Mouse (Mus musculus) lung, adult 18-20 months (tissue): ENCODE measurements around the gene Spast.

Source experiments
- DNase-seq, 2 experiments: peaks; one replicate each; pipeline ENCODE4 v3.0.0; 2022; ENCODE audit warnings: mixed read lengths in 2 of 2

The Spast gene

DNA sequence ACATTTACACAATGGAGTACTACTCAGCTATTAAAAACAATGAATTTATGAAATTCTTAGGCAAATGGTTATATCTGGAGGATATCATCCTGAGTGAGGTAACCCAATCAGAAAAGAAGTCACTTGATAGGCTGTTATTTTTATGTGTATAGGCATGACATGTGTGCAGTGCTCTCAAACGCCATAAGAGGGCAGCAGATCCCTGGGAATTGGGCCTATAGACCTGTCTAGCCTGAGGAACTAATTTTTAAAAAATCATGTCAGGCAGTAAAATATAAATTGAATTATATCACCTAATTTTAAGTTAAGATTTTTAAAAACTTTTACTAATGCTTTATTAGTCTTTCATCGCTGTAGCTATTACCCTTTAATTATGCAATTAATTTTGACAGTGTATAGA lies 10.6 kb upstream of the Spast start:
- DNase-seq: peak; percentile 21 to 31

DNA sequence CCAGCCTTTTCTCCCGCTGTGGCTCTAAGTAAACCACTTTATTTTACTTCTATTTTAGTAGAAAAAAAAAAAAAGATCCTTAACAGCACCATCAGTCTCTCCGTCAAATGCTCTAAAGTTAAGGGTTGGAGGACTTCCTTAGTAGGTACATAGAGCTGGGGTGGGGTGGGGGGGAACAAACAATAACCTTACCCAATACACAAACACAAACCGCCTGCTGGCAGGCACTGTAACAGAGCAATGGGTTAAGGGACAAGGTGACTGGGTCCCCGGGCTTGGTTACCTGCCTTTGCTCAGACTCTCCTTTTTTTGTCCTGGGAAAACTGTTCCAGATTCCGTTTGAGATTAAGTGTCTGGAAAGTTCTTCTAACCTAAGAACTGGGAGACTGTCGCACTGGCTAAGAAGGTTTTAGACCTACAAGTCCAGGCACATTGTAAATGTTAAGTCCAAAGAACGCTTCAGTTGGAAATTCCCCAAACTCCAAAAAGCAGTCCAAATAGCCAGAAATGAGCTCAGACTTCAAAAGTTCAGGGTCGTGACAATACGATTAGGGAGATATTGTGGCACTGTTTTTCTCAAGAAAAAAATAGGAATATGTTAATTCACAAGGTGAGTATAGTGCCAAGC lies 7.6 kb upstream of the Spast start:
- DNase-seq: no peak

DNA sequence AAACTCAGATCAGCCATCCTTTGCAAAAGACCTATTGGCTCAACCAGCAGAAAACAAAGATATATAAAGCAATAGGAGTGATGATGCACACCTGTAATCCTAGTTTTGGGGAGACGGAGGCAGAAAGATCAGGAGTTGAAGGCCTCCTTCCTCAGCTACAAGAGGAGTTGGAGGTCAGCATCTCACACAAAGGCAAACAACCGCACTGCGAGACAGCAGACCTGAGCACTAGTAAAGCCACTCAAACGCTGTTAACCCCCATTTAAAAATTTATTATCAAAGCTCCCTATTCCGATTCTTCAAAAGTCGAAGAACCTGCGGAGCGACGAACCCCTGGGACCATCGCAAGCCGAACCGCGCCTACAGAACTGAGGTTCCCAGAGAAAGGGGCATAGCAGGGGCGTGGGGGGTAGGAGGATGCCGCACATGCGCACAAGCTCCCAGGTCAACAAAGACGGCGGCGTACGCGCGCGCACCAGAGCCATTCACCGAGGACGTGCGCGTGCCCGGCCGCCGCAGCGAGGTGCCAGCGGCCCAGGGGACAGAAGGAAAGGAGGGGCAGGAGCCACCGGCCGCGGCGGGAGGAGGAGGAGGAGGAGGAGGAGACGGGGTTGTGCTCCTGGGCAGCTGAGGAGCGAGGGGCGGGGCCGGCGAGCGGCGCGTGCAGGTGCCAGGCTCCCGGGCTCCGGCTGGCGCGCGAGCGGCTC lies 409 bp upstream of the Spast start:
- DNase-seq: peak; percentile 94 to 96

DNA sequence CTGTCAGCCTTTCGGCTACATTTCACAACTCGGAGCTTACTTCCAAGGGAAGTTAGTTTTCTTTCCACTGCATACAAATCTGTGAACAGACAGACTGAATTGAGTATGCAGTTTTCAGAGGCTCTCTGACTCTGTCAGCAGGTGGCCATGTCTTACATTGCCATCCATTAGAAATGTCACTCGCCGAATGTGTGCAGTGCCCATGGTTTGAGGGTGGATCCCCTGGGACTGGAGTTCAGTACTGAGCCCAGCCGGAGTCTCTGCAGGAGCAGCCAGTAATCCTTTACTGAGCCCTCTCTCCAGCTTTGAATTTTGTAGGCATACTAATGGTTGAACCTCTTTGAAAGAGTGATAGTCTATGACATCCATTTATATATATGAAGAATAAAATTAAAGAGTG lies 2.4 kb downstream of the Spast start:
- DNase-seq: no peak

DNA sequence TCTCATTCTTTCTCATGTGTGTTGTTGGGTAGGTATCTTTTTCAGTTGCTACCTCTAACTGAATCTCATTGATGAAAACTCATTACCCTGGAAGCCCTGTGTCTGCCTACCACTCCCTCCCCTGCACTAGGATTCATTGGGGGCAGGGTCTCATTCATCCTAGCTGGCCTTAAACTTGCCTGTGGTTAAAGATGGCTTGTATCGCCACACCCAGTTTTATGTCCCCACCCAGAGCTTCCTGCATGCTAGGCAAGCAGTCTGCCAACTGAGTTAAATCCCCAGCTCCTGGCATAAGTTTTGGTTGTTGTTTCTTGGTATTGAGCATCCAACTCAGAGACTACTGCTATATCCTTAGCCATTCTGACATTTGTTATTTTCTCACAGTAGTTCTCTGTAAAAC lies 24.8 kb downstream of the Spast start:
- no peak for DNase-seq

DNA sequence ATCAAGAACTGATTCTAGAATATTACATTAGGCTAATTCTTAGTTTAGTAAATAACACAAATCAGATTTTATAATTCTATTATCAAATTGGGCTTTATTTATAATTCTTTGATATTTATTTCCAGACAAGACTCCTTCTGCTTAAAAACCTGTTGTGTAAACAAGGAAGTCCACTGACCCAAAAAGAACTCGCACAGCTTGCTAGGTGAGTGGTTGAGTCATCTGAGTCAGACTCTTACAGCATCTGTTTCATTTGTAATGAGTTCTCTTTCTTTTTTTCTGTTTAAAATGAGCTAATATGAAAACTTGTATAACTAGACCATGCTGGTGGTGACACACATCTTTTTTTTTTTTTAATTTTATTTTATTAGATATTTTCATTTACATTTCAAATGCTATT lies 38.1 kb downstream of the Spast start:
- peak in 1 of 2 experiments; percentile 27 for DNase-seq

DNA sequence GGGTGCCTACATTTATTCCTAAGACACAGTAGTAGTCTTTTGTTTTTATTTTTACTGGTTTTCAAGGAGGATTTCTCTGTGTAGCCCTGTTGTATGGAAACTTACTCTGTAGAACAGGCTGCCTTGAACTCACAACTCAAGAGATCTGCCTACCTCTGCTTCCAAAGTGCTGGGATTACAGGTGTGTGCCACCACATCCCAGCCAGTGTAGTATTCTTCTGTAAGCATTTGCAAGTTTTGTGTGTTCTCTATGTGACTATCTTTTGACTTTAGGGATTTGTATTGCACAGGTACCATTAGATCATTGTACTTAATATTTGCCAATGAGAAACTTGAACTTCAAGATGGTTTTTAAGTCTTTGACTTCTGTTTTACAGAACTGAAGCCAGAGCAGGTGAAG lies 47.9 kb downstream of the Spast start:
- DNase-seq: no peak

DNA sequence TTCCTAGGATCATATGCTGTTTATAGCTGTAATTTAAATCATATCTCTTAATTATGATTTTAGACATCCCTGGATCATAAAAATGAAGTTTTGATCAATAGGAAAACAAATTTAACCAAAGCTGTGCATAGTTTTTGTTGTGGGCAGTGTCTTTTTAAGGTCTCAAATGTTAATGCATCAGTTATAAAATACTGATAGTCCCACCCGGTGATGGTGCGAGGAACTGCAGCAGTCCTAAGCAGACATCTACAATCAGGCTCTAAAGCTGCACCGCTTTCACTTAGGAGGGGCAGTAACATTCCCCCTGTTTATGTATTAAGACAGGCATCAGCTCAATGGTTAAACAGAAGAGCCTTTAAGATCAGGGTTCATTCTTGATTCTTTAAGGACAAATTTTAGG lies 51.1 kb downstream of the Spast start:
- no peak for DNase-seq

DNA sequence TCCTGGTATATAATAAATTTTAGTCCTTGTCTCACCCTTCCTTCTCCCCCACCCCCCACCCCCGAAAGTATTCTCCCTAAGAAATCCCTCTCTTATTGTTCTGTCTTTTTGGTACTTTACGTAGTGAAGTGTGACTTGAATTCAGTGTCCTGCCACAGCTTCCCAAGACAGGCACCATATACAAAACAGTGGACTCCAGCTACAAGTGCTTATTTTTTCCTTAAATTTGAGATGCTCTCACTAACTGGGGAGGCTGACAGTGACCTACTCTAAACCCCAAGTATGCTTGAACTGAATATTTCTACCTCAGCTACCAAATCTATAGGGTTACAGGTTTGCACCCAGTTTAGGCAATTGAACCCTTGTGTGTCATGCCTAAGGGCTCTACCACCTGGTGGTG lies 55.6 kb downstream of the Spast start:
- DNase-seq: no peak

DNA sequence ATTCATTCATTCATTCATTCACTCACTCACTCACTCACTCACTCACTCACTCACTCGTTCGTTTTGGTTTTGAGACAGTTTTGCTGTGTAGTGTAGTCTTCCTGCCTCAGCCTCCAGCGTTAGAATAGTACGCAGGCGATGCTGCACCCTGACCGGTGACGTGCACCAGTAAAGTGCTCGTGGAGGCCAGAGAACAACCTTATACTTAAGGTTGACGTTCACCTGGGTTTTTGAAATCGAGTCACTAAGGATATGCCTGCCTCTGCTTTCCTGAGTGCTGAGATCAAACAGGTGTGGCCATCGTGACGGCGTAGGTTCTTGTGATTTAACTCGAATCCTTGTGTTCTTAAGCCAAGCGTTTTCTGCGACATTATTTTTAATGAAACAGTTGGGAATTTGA lies 56.1 kb downstream of the Spast start:
- DNase-seq: peak in 1 of 2 experiments; percentile 12

DNA sequence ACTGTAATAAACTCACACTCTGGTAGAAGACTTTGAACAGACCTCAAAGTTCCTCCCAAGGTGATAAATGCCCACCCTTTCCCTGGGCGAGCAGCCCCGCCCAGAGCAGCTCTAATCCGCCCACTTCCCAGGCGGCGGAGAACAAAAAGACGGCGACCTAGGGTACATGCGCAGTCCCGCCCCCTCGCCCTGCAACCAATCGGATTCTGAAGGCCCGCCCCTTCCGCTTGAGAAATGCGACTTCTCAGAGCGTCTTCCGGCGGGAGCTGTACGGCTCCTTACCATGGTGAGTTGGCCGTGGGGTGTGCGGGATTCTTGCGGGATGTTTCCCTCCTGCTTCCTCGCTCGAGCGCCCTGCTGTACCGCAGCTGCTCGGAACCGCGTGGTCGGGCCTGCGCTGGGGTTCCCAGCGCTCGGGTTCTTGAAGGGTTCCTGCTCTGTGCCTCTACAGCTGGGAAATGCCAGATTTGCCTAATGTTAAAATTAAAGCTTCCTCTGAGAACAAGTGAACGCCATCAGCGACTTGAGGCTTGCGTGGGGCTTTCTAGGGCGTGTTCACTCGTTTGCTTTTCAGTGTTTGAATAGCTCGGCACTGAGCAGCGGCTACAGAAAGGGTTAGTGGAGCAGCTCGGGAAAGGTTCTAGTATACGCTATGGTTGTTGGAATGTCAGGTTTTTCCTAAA lies 56.7 kb downstream of the Spast start, which contains the start of gene Slc30a6:
TSS of gene Slc30a6 (plus strand) at position 226 of the 683 bp plus-strand sequence.
- peak; percentile 97 to 98 for DNase-seq

DNA sequence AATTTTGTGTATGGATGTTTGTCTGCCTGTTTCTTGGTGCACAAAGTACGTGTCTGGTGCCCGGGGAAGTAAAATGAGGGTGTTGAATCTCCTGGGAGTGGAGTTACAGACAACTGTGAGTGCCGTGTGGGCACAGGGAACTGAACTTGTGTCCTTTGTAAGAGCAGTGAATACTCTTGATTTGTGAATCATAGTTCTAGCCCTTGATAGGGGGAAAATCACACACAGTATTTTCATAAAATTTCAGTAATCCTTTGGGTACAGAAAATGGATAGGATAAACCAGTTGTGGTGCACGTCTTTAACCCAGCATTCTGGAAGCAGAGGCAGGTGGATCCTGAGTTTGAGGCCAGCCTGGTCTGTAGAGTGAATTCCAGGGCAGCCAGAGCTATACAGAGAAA lies 58.0 kb downstream of the Spast start:
- no peak for DNase-seq

DNA sequence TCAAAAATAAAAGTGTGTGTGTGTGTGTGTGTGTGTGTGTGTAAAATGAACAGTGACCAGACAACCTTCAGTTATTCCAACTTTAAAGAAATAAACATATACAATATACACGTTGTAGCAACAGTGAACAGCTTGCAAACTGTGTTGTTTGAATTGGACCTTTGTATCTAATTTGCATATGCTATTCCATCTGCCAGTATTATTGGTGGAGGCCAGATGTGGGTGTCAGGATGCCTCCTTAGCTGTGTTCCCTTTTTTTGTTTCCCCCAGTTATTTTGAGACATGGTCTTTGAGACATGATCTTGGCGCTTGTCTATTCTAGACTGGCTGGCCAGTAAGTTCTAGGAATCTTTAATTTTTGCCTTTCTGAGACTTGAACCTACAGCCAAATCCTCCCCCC lies 58.4 kb downstream of the Spast start:
- DNase-seq: no peak

DNA sequence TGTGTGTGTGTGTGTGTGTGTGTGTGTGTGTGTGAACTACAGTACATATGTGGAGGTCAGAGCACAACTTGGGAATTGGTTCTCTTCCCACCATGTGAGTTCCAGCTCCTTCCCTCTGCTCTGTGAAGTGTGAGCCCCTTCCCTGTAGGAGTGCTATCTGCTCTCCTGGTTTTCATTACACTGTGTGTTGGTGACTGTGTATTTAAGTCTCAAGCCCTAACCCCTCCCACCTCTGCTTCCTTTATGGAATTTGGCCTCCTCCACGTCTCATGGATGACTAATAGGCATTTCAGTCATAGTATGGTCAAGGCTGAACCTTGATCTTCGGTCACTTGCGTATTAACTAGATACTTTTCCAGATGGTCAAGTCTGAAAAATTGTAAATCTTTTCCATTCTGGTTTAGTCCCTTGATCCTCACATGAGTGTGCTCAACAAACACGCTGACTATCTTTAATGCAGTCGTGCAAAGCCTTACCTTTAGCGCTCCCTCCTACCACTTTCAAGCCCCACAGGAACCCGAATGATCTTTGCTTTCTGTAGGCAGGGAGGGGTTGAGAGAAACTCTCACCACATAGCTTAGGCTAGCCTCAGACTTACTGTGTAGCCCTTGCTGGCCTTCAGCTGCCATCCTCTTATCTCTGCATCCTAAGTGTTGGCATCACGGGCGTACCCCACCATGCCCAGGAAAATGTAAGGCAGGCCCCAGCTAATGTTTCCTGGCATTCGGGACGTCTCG lies 63.9 kb downstream of the Spast start:
- no peak for DNase-seq

DNA sequence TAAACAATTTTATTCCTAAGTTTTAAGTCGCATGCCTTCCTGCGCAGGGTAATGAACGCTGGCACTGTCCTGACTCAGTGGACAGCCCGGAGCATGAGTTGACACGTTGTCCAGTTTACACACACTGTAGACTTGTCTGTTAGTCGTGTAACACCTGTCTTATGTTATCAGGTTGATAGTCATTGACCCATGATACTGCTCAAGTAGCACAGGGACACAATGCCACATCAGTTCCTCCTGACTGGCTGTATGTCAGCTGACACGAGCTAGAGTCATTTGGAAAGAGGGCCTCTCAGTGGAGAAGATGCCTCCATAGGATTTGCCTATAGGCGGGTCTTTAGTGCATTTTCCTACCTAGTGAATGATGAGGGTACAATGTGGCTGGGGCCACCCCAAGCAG lies 67.7 kb downstream of the Spast start:
- no peak for DNase-seq

DNA sequence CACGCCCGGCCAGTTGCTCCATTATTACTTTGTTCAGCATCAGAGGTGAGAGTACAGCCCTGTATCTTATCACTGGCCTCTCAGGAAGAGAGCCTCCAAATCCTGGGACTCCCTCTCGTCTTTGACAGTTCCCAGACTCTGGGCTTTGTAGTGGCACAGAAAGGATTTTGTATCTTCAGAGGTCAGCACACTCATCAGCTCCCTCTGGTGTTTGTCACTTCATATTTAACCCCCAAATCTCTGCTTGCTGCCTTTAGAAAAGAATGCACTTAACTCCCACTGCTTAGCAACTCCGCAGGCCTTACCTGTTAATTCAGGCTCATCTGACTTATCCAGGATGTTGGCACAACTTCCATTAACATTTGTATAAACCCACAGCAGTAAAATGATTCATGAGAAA lies 70.9 kb downstream of the Spast start:
- DNase-seq: no peak

DNA sequence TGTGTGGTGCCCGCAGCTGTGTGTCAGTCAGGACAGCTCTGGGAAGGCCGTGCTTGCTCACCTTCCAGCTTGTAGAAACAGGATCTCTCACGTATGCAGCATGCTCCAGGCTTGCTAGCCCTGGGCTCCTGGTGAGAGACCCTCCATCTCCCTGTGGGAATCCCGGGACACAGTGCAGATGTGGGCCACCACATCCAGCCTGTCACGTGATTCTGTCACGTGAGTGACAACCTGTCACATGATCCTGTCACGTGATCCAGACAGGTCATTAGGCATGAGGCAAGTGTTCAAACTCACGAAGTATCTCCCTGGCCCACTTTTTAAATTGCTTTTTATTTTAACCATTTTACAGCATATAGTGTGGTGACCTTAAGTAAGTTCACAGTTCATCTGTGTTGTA lies 74.5 kb downstream of the Spast start:
- no peak for DNase-seq

DNA sequence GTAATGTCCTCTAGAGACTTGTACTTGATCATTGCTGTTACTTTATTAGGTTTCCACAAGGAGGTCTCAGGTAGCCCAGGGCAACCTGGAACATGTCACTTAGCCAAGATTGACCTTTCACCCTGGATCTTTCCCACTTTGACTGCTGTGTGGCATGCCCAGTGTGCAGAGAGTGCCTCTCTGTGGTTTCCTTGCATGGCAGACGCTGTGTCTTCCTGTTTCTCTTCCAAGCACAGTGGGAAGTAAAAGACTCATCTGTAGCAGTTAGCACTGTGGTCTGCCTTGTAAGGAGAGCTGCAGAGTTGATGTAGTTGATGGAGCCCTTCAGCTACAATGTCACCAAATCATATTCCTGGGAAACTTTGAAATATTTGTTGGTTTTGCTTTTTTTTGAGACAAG lies 75.9 kb downstream of the Spast start:
- DNase-seq: no peak

DNA sequence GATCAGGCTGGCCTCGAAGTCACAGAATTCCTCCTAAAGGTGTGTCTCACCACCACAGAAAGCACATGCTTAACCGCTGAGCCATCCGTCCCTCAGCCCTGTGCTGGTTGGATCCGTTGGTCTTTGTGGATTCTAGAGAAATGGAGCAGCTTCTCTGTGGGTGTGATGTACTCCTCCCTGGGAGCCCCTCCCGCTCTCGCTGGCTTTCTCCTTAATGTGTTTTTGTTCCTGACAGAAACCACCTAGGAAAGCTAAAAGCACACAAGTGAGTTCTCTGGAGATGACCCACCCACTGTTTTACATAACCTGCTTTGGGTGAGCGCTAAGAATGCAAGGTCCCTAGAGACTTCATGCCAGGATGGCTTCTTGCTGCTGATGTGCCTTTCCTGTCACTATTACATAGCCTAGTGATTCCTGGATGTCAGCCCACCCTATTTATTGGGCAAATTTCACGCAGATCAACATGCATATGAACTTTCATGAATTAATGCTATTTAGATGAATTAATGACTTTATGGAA lies 78.1 kb downstream of the Spast start:
- DNase-seq: no peak

DNA sequence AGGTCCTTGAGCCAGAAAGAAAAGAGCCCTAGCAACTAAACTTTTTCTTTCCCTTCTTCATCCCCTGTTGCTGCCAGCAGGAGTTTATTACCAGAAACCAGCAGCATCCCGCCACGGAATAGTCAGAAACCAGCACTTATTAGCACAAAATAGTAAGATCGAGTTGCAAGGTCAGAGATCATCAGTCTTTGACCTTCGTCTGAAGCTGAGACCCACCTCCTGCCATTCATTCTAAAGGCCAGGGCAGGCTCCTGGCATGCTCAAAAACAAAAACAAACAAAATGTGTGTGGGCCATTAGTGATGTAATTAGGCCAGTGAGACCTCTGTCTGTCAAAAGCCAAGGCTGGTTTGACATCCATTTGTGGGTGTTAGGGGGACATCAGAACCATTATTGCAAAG lies 79.4 kb downstream of the Spast start:
- DNase-seq: no peak

DNA sequence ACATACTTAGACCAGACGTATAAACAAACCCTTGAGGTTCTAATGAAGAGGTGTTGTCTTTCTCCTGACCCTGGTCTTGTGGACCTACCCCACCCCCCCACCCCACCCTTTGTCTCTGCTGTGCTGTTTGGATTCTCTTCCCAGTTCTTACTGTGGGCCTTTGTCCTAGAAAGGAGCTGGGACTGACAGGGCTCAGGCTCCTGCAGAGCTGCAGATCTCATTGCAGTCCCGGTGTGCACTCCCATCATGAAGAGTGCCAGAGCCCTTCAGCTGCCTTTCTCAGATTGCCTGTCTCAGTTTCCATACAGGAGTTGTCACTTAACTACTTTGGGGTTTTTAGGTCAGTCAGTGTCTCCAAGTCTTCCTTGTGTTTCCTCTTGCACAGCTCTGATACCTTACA lies 81.9 kb downstream of the Spast start:
- no peak for DNase-seq

DNA sequence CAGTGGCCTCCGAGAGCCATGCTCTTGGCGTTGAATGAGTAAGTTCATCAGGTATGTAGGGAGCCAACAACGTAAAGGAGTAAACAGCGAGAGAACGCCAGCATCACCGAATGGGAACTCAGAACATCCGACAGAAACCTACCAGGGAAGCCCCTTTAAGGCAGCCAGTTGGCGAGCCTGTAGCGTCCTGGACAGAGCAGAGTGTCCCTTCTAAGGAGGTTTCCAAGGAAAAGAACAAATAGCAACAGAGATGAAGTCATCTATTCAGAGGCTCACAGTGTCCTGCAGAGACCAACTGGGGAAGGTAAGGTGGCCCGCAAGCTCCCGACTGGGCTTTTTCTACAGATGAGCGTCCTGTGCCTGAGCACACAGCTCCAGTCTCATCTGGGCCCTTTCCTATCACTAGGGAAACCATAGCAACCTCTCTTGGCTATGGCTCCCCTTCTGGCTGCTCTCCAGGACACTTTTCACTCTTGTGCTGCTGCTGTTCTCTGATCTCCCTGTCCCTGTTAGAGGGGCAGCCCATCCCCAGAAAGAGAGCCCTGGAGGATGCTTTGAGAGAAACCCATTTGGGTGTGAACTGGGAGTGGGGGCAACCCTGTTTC lies 85.7 kb downstream of the Spast start:
- no peak for DNase-seq

DNA sequence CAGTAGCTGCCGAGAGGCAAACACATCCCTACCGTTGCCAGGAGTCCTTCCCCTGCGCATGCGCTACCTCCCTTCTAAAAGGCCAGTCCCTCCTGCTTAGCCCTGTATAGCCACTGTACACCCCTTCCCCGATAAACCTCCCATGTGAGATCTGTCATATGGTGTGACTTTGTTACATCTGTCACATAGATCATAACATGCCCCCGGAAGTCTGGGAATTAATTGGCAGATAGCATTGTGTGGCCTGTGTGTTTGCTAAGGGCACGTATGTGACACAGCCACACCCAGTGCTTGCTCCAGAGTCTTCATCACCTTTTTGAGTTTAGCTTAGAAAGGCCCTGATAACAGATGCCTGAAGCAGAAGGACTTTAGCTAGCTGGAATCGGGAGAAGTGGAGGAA lies 91.3 kb downstream of the Spast start:
- DNase-seq: no peak
